Mouse (Mus musculus) heart, adult 2 months (tissue): Measurements from ENCODE around the gene Sstr1. TPM values are rescaled to one million over a fixed set of nuclear protein-coding genes. Genes with fewer than 3 reads are reported as not detected.

Experiments
- DNase-seq, 2 experiments: peaks; one replicate each; pipeline ENCODE4 v3.0.0; 2021
- H3K27ac ChIP-seq: fragments of 200-600 bp; 2 replicates; pipeline ENCODE4 v1.8.1; 2022
- H3K27me3 ChIP-seq: fragments of 200-500 bp; 2 replicates; pipeline ENCODE4 v1.6.1; 2012; ENCODE audit warnings: mild to moderate bottlenecking, low read length, inconsistent platforms, mixed read lengths; ENCODE audit not compliant: control insufficient read depth, insufficient read depth
- H3K36me3 ChIP-seq: fragments of 200-500 bp; 2 replicates; pipeline ENCODE4 v1.6.1; 2012; ENCODE audit warnings: low read length, inconsistent platforms; ENCODE audit not compliant: control insufficient read depth, insufficient read depth
- H3K4me1 ChIP-seq: fragments of 200-500 bp; 2 replicates; pipeline ENCODE4 v1.6.1; 2011; ENCODE audit warnings: low read length; ENCODE audit not compliant: control insufficient read depth, insufficient read depth
- H3K4me3 ChIP-seq: fragments of 200-600 bp; 2 replicates; pipeline ENCODE4 v1.8.1; 2022
- H3K79me2 ChIP-seq: fragments of 200-500 bp; replicated peaks from 2 replicates; pipeline ENCODE4 v1.6.1; 2012; ENCODE audit warnings: mild to moderate bottlenecking, inconsistent platforms, low read length, moderate library complexity, mixed read lengths; ENCODE audit not compliant: control insufficient read depth, insufficient read depth
- H3K9ac ChIP-seq: fragments of 200-500 bp; 2 replicates; pipeline ENCODE4 v1.6.1; 2012; ENCODE audit warnings: low read depth, mild to moderate bottlenecking, control low read depth, inconsistent platforms, low read length, mixed read lengths
- CTCF ChIP-seq: fragments of 200-600 bp; IDR thresholded peaks from 2 replicates; pipeline ENCODE4 v1.8.1; 2022; ENCODE audit warnings: antibody characterized with exemption, mild to moderate bottlenecking, moderate library complexity
- EP300 ChIP-seq: fragments of 200-500 bp; IDR thresholded peaks from 2 replicates; pipeline ENCODE4 v1.6.1; 2011; ENCODE audit warnings: low read depth, low read length, control low read depth; ENCODE audit not compliant: insufficient read depth
- POLR2A ChIP-seq: fragments of 200-500 bp; IDR thresholded peaks from 2 replicates; pipeline ENCODE4 v1.6.1; 2011; ENCODE audit warnings: mild to moderate bottlenecking, low read depth, low read length, control low read depth; ENCODE audit not compliant: insufficient read depth
- WGBS: fragments of 180-500 bp; shearing (Covaris S2); methylation state at CpG from one replicate; pipeline ENCODE4 v1.1.7; 2018; 5-methylcytosine and 5-hydroxymethylcytosine counted together
- intact Hi-C: fragments of 180-260 bp; cut with DNase I; formaldehyde crosslinking; loops from one replicate; pipeline ENCODE4 v1.15.1; 2025
- long read RNA-seq: library from polyadenylated mRNA; stranded (forward); transcript quantifications from one replicate; pipeline ENCODE4 v2.0.0, GENCODE M21; 2021
- polyA plus RNA-seq: library from polyadenylated mRNA; depleted of rRNA; stranded (reverse); fragments of >200 nt; gene quantifications from 2 replicates; pipeline ENCODE4 v1.2.3, GENCODE M21; 2012; rRNA removed
- total RNA-seq, 2 experiments: library from RNA; stranded (reverse); gene quantifications; 2 replicates each; pipeline ENCODE4 v1.2.3; 2021

Sstr1 gene
- total RNA-seq (under 1 TPM in 1 of 2 experiments, not detected in 1; 0.18 TPM), polyA plus RNA-seq (not detected in 2 replicates)
- long read RNA-seq: 0 reads

DNA sequence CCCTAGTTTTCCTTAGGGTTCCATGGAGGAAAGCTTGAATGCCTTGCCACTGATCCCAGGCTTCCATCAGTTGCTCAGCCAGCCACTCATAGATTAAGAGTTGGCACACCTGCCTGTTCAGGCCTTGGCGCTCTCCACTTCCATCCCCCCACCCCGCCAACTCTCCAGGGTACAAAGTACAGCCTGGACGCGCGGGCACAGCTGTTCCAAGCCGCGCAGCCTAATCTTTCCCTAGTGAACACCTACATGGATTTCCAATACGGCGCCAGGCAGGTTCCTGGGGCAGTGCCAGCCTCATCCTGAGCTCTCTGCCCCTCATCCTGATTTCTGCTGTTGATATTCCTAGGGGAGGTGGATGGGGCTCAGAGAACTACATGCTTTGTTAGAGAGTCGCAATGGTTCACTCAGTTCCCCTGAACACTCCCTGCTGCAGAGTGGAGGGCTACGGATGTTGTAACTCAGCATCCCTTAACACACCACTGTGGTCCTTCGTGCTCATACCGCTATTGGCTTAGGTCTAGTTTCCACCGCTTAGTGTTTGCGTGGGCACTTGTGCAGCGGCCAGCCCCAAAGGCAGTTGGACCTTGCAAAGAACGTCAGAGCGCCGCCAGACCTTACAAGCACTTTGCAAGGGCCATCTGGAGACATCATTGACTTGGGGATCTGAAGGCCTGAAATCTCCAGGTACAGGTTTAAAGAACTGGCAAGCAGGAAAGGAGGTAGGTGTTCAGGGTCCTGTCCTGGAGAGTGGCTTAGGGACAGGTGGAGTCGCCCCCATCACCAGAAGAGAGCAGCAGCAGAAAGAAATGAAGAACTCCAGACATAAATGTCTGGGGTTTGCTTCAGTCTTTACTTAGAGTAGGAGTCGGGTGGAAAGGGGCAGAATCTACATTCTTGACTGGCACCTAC lies at the start of gene Sstr1:
Gene Sstr1 (plus strand): TSS at position 610 of the 909 bp plus-strand sequence.
- Histone ChIP-seq H3K4me3 (peak within 1 kb of the TSS; percentile 46), H3K4me1 (peaks cover 2% of the 10 kb centered on the region; the same call in 1 of the 2 replicates), H3K27ac (no peak within 1 kb of the TSS), H3K27me3 (peaks cover 2% of the 10 kb centered on the region; the same call in 1 of the 2 replicates), H3K79me2 (no peaks in the 10 kb centered on the region), H3K9ac (no peak within 1 kb of the TSS), H3K36me3 (no peaks in the 10 kb centered on the region)
- intact Hi-C loops: loop anchor here (5.0 to 10.0 kb wide), 2 partner anchors 121 to 333 kb away; no protein-coding TSS in a partner anchor
- WGBS: 44% methylated on average over 21 of the region's 21 CpGs
- no peak for TF ChIP-seq EP300
- TF ChIP-seq POLR2A: no peak
- TF ChIP-seq CTCF: no peak
- DNase-seq: no peak

DNA sequence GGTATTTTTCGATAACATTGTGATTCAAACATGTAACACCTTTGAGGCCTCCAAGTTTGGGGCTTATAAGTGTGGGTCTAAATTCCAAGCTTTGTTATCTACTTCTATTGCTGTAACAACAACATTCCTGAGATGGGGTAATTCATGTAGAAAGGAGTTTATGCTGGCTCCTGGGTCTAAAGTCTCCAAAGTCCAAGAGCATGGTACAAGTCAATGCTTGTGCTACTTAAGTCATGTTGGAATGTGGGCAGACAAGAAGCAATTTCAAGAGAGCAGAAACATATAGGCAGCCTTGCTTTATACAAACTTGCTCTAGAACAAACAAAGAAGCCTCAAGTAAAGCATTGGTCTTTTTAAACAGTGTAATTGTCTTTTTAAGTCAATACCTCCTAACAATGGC lies 12.8 kb upstream of the Sstr1 start:
- DNase-seq: no peak
- no peak overlapping the region for H3K9ac ChIP-seq
- H3K4me1 ChIP-seq: no peaks in the 10 kb centered on the region
- no peaks in the 10 kb centered on the region for H3K79me2 ChIP-seq
- no peak overlapping the region for H3K27ac ChIP-seq
- H3K27me3 ChIP-seq: no peaks in the 10 kb centered on the region
- WGBS: 76% methylated on average over 1 of the region's 1 CpGs
- no peak overlapping the region for H3K4me3 ChIP-seq
- intact Hi-C loops: no loop called here
- TF ChIP-seq EP300 (no peak), CTCF (no peak), POLR2A (no peak)
- H3K36me3 ChIP-seq: no peaks in the 10 kb centered on the region

DNA sequence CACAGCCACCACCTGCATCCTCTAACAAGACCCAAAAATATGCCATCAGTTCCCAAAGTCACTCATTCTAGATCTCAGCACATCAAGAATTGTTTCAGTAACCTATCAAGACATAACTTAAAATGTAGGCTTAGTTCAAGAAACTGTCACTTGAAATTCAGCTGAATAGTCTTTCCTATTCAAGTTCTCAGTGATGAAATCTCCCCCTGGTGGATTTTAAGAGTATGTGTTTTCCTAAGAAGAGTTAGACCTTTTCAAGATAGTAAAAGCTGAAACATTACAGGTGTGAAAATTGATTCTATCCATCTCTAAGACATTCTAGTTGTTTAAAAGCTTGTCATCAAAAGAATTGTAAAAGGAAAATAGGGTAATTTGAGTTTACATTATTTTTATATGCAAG lies 10.4 kb upstream of the Sstr1 start:
- TF ChIP-seq CTCF: peak; percentile 80
- no peak for TF ChIP-seq EP300
- no peak overlapping the region for H3K27ac ChIP-seq
- no peak overlapping the region for H3K9ac ChIP-seq
- H3K36me3 ChIP-seq: no peaks in the 10 kb centered on the region
- intact Hi-C loops: loop anchor here (5.0 kb wide), 1 partner anchor 374 kb away; no protein-coding TSS in a partner anchor
- no peaks in the 10 kb centered on the region for H3K27me3 ChIP-seq
- no peaks in the 10 kb centered on the region for H3K79me2 ChIP-seq
- H3K4me3 ChIP-seq: no peak overlapping the region
- DNase-seq: no peak
- no peaks in the 10 kb centered on the region for H3K4me1 ChIP-seq

DNA sequence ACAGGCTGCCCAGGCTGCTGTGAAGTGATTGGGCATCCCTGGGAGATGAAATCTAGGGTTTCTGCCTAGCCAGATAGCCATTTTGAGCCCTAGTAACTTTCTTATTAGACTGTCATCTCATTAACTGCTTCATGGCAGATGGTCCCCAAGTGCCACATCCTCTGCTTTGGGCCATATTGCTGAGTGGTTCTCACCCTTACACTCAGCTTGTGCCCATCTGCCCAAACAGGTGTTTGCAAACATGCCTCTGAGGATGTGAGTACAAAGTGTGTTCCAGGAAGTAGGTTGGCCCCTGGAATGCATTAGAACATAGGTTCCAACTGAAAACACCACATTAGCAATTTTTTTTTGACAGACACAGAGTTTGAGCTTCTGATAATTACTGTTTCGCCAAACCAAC lies 3.6 kb upstream of the Sstr1 start:
- 93% methylated on average over 1 of the region's 1 CpGs for WGBS

DNA sequence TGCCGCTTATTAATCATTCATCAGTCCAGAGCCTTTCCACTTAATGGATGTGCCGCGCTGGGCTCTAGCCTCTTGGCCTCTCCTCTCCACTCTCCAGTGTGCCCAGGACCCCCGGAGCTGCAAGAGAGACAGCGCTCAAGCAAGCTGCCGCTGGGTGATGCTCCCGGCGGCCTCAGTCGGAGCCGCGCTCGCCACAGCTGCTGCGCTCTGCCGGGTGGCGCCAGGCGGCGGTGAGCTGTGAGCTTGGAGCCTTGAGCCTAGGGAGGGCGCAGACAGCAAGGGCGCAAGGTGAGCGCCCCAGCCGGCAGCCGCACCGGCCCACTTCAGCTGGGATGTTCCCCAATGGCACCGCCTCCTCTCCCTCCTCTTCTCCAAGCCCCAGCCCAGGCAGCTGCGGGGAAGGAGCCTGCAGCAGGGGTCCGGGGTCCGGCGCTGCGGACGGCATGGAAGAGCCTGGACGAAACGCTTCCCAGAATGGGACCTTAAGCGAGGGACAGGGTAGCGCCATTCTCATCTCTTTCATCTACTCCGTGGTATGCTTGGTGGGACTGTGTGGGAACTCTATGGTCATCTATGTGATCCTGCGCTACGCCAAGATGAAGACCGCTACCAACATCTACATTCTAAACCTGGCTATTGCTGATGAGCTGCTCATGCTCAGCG lies 820 bp downstream of the Sstr1 start:
- intact Hi-C loops: loop anchor here (5.0 to 10.0 kb wide), 2 partner anchors 120 to 332 kb away; no protein-coding TSS in a partner anchor
- TF ChIP-seq CTCF (peak; percentile 35), POLR2A (no peak)

More for the DNA sequence above, 3.6 kb upstream of the Sstr1 start:
- no peak for DNase-seq
- TF ChIP-seq POLR2A: no peak
- TF ChIP-seq CTCF: no peak
- TF ChIP-seq EP300: no peak
- no peaks in the 10 kb centered on the region for H3K4me1 ChIP-seq
- no peaks in the 10 kb centered on the region for H3K36me3 ChIP-seq
- no peaks in the 10 kb centered on the region for H3K79me2 ChIP-seq
- H3K27ac ChIP-seq: no peak overlapping the region
- no peak overlapping the region for H3K9ac ChIP-seq
- intact Hi-C loops: no loop called here
- no peak overlapping the region for H3K4me3 ChIP-seq
- peaks cover 2% of the 10 kb centered on the region; the same call in 1 of the 2 replicates for H3K27me3 ChIP-seq

More for the DNA sequence above, 820 bp downstream of the Sstr1 start:
- no peaks in the 10 kb centered on the region for H3K79me2 ChIP-seq
- H3K27me3 ChIP-seq: peaks cover 2% of the 10 kb centered on the region; the same call in 1 of the 2 replicates
- H3K4me1 ChIP-seq: peaks cover 2% of the 10 kb centered on the region; the same call in 1 of the 2 replicates
- WGBS: 1% methylated on average over 39 of the region's 39 CpGs
- peak overlapping the region; percentile 46 for H3K4me3 ChIP-seq
- H3K36me3 ChIP-seq: no peaks in the 10 kb centered on the region
- no peak overlapping the region for H3K9ac ChIP-seq
- DNase-seq: peak; percentile 11 to 33
- H3K27ac ChIP-seq: no peak overlapping the region
